Mouse (Mus musculus) kidney, adult 2 months (tissue): ENCODE results near the gene Nme3.

Experiments
- CTCF ChIP-seq: fragments of 200-500 bp; conservative IDR thresholded peaks from 2 replicates; pipeline ENCODE4 v1.5.1; 2011; ENCODE audit warnings: low read depth, mild to moderate bottlenecking, control low read depth, low read length, moderate library complexity, mixed read lengths; ENCODE audit not compliant: insufficient read depth, insufficient read length
- POLR2A ChIP-seq: fragments of 200-500 bp; IDR thresholded peaks from one replicate; pipeline ENCODE4 v1.6.1; 2011; ENCODE audit warnings: low read depth, low read length, control low read depth

GRCm38 (mm10) chr17:24885356-24886133, 10.8 kb upstream of the Nme3 start:
- TF ChIP-seq CTCF (no peak), POLR2A (no peak)
